ENCODE assay signal across 7 mouse cellular contexts in genomic region chr2:151876012-151876485, GRCm38 (mm10). TPM values are rescaled to one million over a fixed set of nuclear protein-coding genes. Genes with fewer than 3 reads are reported as not detected.
DNase-seq lines count a peak whose midpoint lies in the region; ATAC-seq and TF ChIP-seq lines count a peak whose summit lies in the region.

No protein-coding gene starts in this region.

- peak; percentile 28; the same call in 1 of the 2 replicates for ATAC-seq in G1E (ENCODE audit: extremely low read depth, insufficient number of reproducible peaks, low FRiP score, poor library complexity, severe bottlenecking)
- peak; percentile 82 for ATAC-seq in erythroblast, adult 5-6 weeks (replicated peaks; ENCODE audit: low FRiP score, poor library complexity, severe bottlenecking)
- peak; percentile 70 to 82 for ATAC-seq in hematopoietic stem cell, adult 5-6 weeks (replicated peaks in 1 of 2; ENCODE audit: insufficient read depth in 1 of 2, low FRiP score in 2 of 2, low TSS enrichment in 1 of 2, low read depth in 1 of 2, poor library complexity in 2 of 2, severe bottlenecking in 2 of 2)

- DNase-seq in G1E (ENCODE audit: low spot score) = peak; percentile 53
- DNase-seq in brain, adult 2 months (ENCODE audit: low read depth, low spot score) = peak; percentile 65
- peak; percentile 53 to 75 for DNase-seq in layer of hippocampus, adult 2 months (ENCODE audit: low spot score in 2 of 2)
- peak; percentile 58 for DNase-seq in lung, postnatal 14 days
- DNase-seq in retina, embryonic 14.5 days (ENCODE audit: low spot score) = peak; percentile 85

- peaks cover 4% of the 10 kb centered on the region; the same call in 1 of the 2 replicates for H3K4me1 ChIP-seq in G1E (ENCODE audit: insufficient read depth, low read depth, low read length)

- no peaks in the 10 kb centered on the region for H3K36me3 ChIP-seq in G1E (replicated peaks)

- H3K27ac ChIP-seq in layer of hippocampus, adult 2 months = no peak overlapping the region

- peak; percentile 80 for TF ChIP-seq CTCF in G1E (IDR thresholded peaks at IDR 0.05; ENCODE audit: low read depth, low read length)
- peak; percentile 95 for TF ChIP-seq CTCF in layer of hippocampus, adult 2 months (conservative IDR thresholded peaks at IDR 0.05)

- no peaks in the 10 kb centered on the region for H3K9me3 ChIP-seq in G1E (replicated peaks)

- H3K4me3 ChIP-seq in G1E (ENCODE audit: low read depth, low read length) = no peak overlapping the region
- H3K4me3 ChIP-seq in layer of hippocampus, adult 2 months = no peak overlapping the region

- peaks cover 13% of the 10 kb centered on the region; the same call in 1 of the 2 replicates for H3K27me3 ChIP-seq in G1E (ENCODE audit: insufficient read depth, low read length)

RNA-seq across cellular contexts. Expression of gene Rspo4, which starts 33.3 kb away (rescaled TPM):
- total RNA-seq in G1E (2014; fragmentation: Nextera tagmentation) (not detected in 2 replicates), G1E (2017) (0.11 TPM in 1 of 2 replicates, not detected in the other)
- polyA plus RNA-seq in G1E (2012) = not detected in 2 replicates
- total RNA-seq in erythroblast, adult 5-6 weeks (2015; ENCODE audit: low replicate concordance) = not detected in 2 replicates
- total RNA-seq in erythroblast, adult 5-6 weeks (2017; ENCODE audit: low replicate concordance) = not detected in 2 replicates
- not detected in 2 replicates for total RNA-seq in hematopoietic stem cell, adult 5-6 weeks (2017)
- total RNA-seq in layer of hippocampus, adult 2 months (2021) = not detected

RNA-seq across cellular contexts. Expression of gene Angpt4, which starts 35.0 kb away (rescaled TPM):
- total RNA-seq in G1E (2014; fragmentation: Nextera tagmentation) = not detected in 2 replicates
- total RNA-seq in G1E (2017) = not detected in 2 replicates
- polyA plus RNA-seq in G1E (2012) = not detected in 2 replicates
- not detected in 2 replicates for total RNA-seq in erythroblast, adult 5-6 weeks (2015; ENCODE audit: low replicate concordance)
- not detected in 2 replicates for total RNA-seq in erythroblast, adult 5-6 weeks (2017; ENCODE audit: low replicate concordance)
- total RNA-seq in hematopoietic stem cell, adult 5-6 weeks (2017) = not detected in 2 replicates
- total RNA-seq in layer of hippocampus, adult 2 months (2021) = under 1 TPM in 1 of 2 experiments, not detected in 1; 0.20 TPM

Comparison
In these comparisons a context has a peak if more than half of its experiments do, and no peak if none do; other contexts are left out.
1. ATAC-seq: peak in every context shown above with its lines; median percentile 82 in erythroblast, adult 5-6 weeks; 76 in hematopoietic stem cell, adult 5-6 weeks; 28 in G1E.